Mouse (Mus musculus): ENCODE measurements around the gene Pcyt1a. TPM values are rescaled to one million over a fixed set of nuclear protein-coding genes. Genes with fewer than 3 reads are reported as not detected.

The Pcyt1a gene
- polyA plus RNA-seq, 1 experiment from 2014 or later, result 38.3 TPM

GRCm38 (mm10) chr16:32523462-32524243 lies 92.9 kb downstream of the Pcyt1a start:
- Histone ChIP-seq H3K9me3 (ENCODE audit: low read length) (no peaks in the 10 kb centered on the region), H3K4me1 (ENCODE audit: insufficient read depth, low read length) (0 out of 2 replicates have a peak, but pooled peaks cover 4% of the 10 kb centered on the region), H3K27ac (ENCODE audit: low read length) (no peak overlapping the region), H3K9ac (replicated peaks; ENCODE audit: low read length) (no peak overlapping the region), H3K27me3 (ENCODE audit: insufficient read depth, low read length) (no peaks in the 10 kb centered on the region), H3K4me3 (ENCODE audit: low read length) (no peak overlapping the region), H3K4me2 (replicated peaks; ENCODE audit: low read depth, low read length) (no peak overlapping the region), H3K36me3 (ENCODE audit: insufficient read depth, low read length) (no peaks in the 10 kb centered on the region)
- no peak for ATAC-seq (ENCODE audit: low FRiP score, low TSS enrichment)
- WGBS, result 44% methylated on average over 8 of the region's 8 CpGs

DNA sequence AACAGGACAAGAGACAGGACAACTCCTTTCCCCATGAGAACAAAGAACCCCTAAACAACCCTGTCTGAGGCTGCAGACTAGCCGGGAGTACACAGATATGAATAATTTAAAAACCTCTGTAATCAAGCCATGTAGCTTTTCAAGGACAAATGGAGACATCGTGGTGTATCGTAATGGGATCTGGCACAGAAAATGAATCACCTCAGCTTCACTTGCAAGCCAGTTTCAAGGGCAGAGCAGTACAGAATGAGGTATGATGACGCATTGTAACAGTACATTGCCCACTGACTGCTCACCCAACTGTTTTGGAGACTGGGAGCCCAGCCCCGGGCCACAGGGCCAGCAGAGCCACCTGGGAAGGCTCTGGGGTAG lies 93.5 kb downstream of the Pcyt1a start:
- no peak for ATAC-seq (ENCODE audit: low FRiP score, low TSS enrichment)
- no peak overlapping the region for H3K4me3 ChIP-seq (ENCODE audit: low read length)
- H3K27ac ChIP-seq (ENCODE audit: low read length), result no peak overlapping the region
- no peaks in the 10 kb centered on the region for H3K27me3 ChIP-seq (ENCODE audit: insufficient read depth, low read length)
- 45% methylated on average over 5 of the region's 5 CpGs for WGBS
- no peak overlapping the region for H3K9ac ChIP-seq (replicated peaks; ENCODE audit: low read length)
- H3K9me3 ChIP-seq (ENCODE audit: low read length), result no peaks in the 10 kb centered on the region
- no peaks in the 10 kb centered on the region for H3K36me3 ChIP-seq (ENCODE audit: insufficient read depth, low read length)
- H3K4me2 ChIP-seq (replicated peaks; ENCODE audit: low read depth, low read length), result no peak overlapping the region
- 0 out of 2 replicates have a peak, but pooled peaks cover 4% of the 10 kb centered on the region for H3K4me1 ChIP-seq (ENCODE audit: insufficient read depth, low read length)

Other genes starting within 250 kb of the Pcyt1a start
- 5.0 and 5.2 TPM in 2 replicates for gene Fbxo45, start 183.8 kb upstream of the Pcyt1a start, polyA plus RNA-seq (2015; fragmentation: Nextera tagmentation; extraction: Ambion mirVana)
- gene Wdr53, start 183.7 kb upstream of the Pcyt1a start, polyA plus RNA-seq (2015; fragmentation: Nextera tagmentation; extraction: Ambion mirVana), result 19.7 and 20.0 TPM in 2 replicates
- gene Smco1, start 159.5 kb upstream of the Pcyt1a start, polyA plus RNA-seq (2015; fragmentation: Nextera tagmentation; extraction: Ambion mirVana), result not detected in 2 replicates
- 23.2 and 23.3 TPM in 2 replicates for gene Rnf168, start 153.5 kb upstream of the Pcyt1a start, polyA plus RNA-seq (2015; fragmentation: Nextera tagmentation; extraction: Ambion mirVana)
- 23.2 and 23.5 TPM in 2 replicates for gene Ubxn7, start 98.7 kb upstream of the Pcyt1a start, polyA plus RNA-seq (2015; fragmentation: Nextera tagmentation; extraction: Ambion mirVana)
- not detected in 2 replicates for gene Tm4sf19, start 30.4 kb upstream of the Pcyt1a start, polyA plus RNA-seq (2015; fragmentation: Nextera tagmentation; extraction: Ambion mirVana)
- 30.0 and 30.7 TPM in 2 replicates for gene Tctex1d2, start 11.2 kb upstream of the Pcyt1a start, polyA plus RNA-seq (2015; fragmentation: Nextera tagmentation; extraction: Ambion mirVana)
- gene Slc51a, start 57.0 kb downstream of the Pcyt1a start, polyA plus RNA-seq (2015; fragmentation: Nextera tagmentation; extraction: Ambion mirVana), result 3.0 and 3.9 TPM in 2 replicates
- gene Zdhhc19, start 65.3 kb downstream of the Pcyt1a start, polyA plus RNA-seq (2015; fragmentation: Nextera tagmentation; extraction: Ambion mirVana), result not detected in 2 replicates
- 46.5 and 48.5 TPM in 2 replicates for gene Tfrc, start 178.0 kb downstream of the Pcyt1a start, polyA plus RNA-seq (2015; fragmentation: Nextera tagmentation; extraction: Ambion mirVana)
- 10.9 and 11.3 TPM in 2 replicates for gene Tnk2, start 213.0 kb downstream of the Pcyt1a start, polyA plus RNA-seq (2015; fragmentation: Nextera tagmentation; extraction: Ambion mirVana)